Mouse (Mus musculus): Measurements from ENCODE around the gene Apoe. TPM values are rescaled to one million over a fixed set of nuclear protein-coding genes. Genes with fewer than 3 reads are reported as not detected.

Apoe gene
- total and polyA plus RNA-seq, 3 experiments = 6.2 to 16.7 (median 10.0) TPM

GRCm38 (mm10) chr7:19677872-19678271, 21.1 kb downstream of the Apoe start, which contains the start of gene Apoc2:
Apoc2 (minus strand) TSS chr7:19677941.
- in situ Hi-C loops (cut with MboI; ENCODE audit: low pct_ligation_motif_present, low pct_unique_long_range_greater_than_20kb, low sequenced_read_pairs) = no loop called here

DNA sequence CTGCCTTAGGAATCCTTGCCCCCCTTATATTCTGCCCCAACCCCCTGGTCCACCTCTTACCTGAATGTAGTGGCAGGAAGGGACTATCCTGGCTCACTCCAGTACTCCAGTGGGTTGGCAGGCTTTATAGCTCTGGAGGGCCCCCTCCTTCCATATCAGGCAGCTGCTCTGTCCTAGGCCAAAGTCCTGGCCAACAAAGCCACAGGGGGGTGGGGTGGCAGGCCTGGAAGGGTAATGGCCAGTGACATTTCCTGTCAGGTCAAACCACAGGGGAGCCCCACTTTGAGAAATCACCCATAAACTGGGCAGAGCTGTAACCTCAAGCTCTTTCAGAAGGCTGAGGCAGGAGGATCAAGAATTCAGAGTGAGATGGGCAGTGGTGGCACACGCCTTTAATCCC, 22.3 kb downstream of the Apoe start:
- H3K27me3 ChIP-seq (replicated peaks) = peaks cover 3% of the 10 kb centered on the region
- DNase-seq (ENCODE audit: extremely low read depth) = no peak
- H3K27ac ChIP-seq (ENCODE audit: insufficient read depth, low read depth) = no peak overlapping the region
- no peak overlapping the region for H3K9ac ChIP-seq (ENCODE audit: insufficient read depth, low read depth)
- no peaks in the 10 kb centered on the region for H3K79me2 ChIP-seq (replicated peaks; ENCODE audit: control insufficient read depth, extremely low read depth, insufficient read depth, poor library complexity, severe bottlenecking)
- TF ChIP-seq MAX (IDR thresholded peaks at IDR 0.05; ENCODE audit: low read length) (no peak), ETS1 (conservative IDR thresholded peaks at IDR 0.05; ENCODE audit: low read depth, low read length) (no peak), HCFC1 (IDR thresholded peaks at IDR 0.05; ENCODE audit: low read depth, low read length) (no peak), SMC3 (IDR thresholded peaks at IDR 0.05; ENCODE audit: low read depth, low read length) (no peak), MEF2A (IDR thresholded peaks at IDR 0.05; ENCODE audit: borderline replicate concordance, low read depth, low read length) (no peak), E2F4 (IDR thresholded peaks at IDR 0.05; ENCODE audit: insufficient replicate concordance, low read depth, low read length) (no peak), IRF4 (IDR thresholded peaks at IDR 0.05; ENCODE audit: low read depth, low read length) (no peak), MAFK (IDR thresholded peaks at IDR 0.05; ENCODE audit: insufficient replicate concordance, low read length) (no peak), UBTF (IDR thresholded peaks at IDR 0.05; ENCODE audit: low read depth, low read length) (no peak), ZMIZ1 (IDR thresholded peaks at IDR 0.05; ENCODE audit: low read depth, low read length) (no peak), PAX5 (IDR thresholded peaks at IDR 0.05; ENCODE audit: low read length) (no peak), CTCF (conservative IDR thresholded peaks at IDR 0.05 in 1 of 2, IDR thresholded peaks at IDR 0.05 in 1 of 2; ENCODE audit: low read depth in 2 of 2, low read length in 2 of 2) (no peak), USF1 (IDR thresholded peaks at IDR 0.05; ENCODE audit: low read depth, low read length) (no peak)
- H3K4me2 ChIP-seq (ENCODE audit: insufficient read depth, low read depth, poor library complexity, severe bottlenecking) = no peak overlapping the region
- in situ Hi-C loops (cut with MboI; ENCODE audit: low pct_ligation_motif_present, low pct_unique_long_range_greater_than_20kb, low sequenced_read_pairs) = no loop called here
- H3K9me3 ChIP-seq (replicated peaks; ENCODE audit: low read length) = no peaks in the 10 kb centered on the region
- H3K4me1 ChIP-seq (ENCODE audit: control insufficient read depth in 1 of 2, insufficient read depth in 2 of 2) = no peaks in the 10 kb centered on the region
- no peak overlapping the region for H3K4me3 ChIP-seq (replicated peaks in 1 of 3; ENCODE audit: low read depth in 2 of 3, low read length in 2 of 3, poor library complexity in 1 of 3)
- H3K36me3 ChIP-seq (replicated peaks in 1 of 2; ENCODE audit: control insufficient read depth in 1 of 2, insufficient read depth in 1 of 2, low read length in 1 of 2) = no peaks in the 10 kb centered on the region
- dilution Hi-C loops (cut with MboI; ENCODE audit: extremely low pct_ligation_motif_present, extremely low pct_unique_long_range_greater_than_20kb, low sequenced_read_pairs) = no loop called here

More at GRCm38 (mm10) chr7:19677872-19678271, 21.1 kb downstream of the Apoe start, which contains the start of gene Apoc2:
- no peak for TF ChIP-seq MYC (IDR thresholded peaks at IDR 0.05; ENCODE audit: low read depth, low read length)
- no peaks in the 10 kb centered on the region for H3K79me2 ChIP-seq (replicated peaks; ENCODE audit: control insufficient read depth, extremely low read depth, insufficient read depth, poor library complexity, severe bottlenecking)
- H3K27ac ChIP-seq (ENCODE audit: insufficient read depth, low read depth) = no peak within 1 kb of the TSS
- H3K36me3 ChIP-seq (replicated peaks in 1 of 2; ENCODE audit: control insufficient read depth in 1 of 2, insufficient read depth in 1 of 2, low read length in 1 of 2) = no peaks in the 10 kb centered on the region
- H3K4me3 ChIP-seq (replicated peaks in 1 of 3; ENCODE audit: low read depth in 2 of 3, low read length in 2 of 3, poor library complexity in 1 of 3) = no peak within 1 kb of the TSS
- H3K9ac ChIP-seq (ENCODE audit: insufficient read depth, low read depth) = no peak within 1 kb of the TSS
- H3K9me3 ChIP-seq (replicated peaks; ENCODE audit: low read length) = no peaks in the 10 kb centered on the region
- DNase-seq (ENCODE audit: extremely low read depth) = no peak
- peaks cover 3% of the 10 kb centered on the region for H3K27me3 ChIP-seq (replicated peaks)
- no peak within 1 kb of the TSS for H3K4me2 ChIP-seq (ENCODE audit: insufficient read depth, low read depth, poor library complexity, severe bottlenecking)
- H3K4me1 ChIP-seq (ENCODE audit: control insufficient read depth in 1 of 2, insufficient read depth in 2 of 2) = peaks cover 0 to 2% of the 10 kb centered on the region in 2 experiments; a peak in 1 of 4 replicates
- dilution Hi-C loops (cut with MboI; ENCODE audit: extremely low pct_ligation_motif_present, extremely low pct_unique_long_range_greater_than_20kb, low sequenced_read_pairs) = no loop called here

DNA sequence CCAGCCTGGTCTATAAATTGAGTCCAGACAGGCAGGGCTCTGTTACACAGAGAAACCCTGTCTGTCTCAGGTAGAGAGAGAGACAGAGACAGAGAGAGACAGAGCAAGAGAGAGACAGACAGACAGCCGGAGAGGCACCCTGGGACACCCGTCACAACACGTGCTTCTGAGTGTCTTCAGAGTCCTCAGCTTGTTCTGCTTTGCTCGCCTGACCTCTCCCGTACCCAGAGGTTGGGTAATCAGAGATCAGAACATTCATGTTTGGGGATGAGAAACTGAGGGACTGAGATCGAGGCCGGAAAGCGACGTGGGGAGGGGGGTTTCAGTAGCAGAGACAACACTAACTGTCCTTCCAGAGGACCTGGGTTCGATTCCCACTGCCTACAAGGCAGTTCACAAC, 23.2 kb downstream of the Apoe start:
- H3K79me2 ChIP-seq (replicated peaks; ENCODE audit: control insufficient read depth, extremely low read depth, insufficient read depth, poor library complexity, severe bottlenecking) = no peaks in the 10 kb centered on the region
- DNase-seq (ENCODE audit: extremely low read depth) = no peak
- no peaks in the 10 kb centered on the region for H3K36me3 ChIP-seq (replicated peaks in 1 of 2; ENCODE audit: control insufficient read depth in 1 of 2, insufficient read depth in 1 of 2, low read length in 1 of 2)
- no peak overlapping the region for H3K4me2 ChIP-seq (ENCODE audit: insufficient read depth, low read depth, poor library complexity, severe bottlenecking)
- no peak overlapping the region for H3K4me3 ChIP-seq (replicated peaks in 1 of 3; ENCODE audit: low read depth in 2 of 3, low read length in 2 of 3, poor library complexity in 1 of 3)
- no peaks in the 10 kb centered on the region for H3K4me1 ChIP-seq (ENCODE audit: control insufficient read depth in 1 of 2, insufficient read depth in 2 of 2)
- no peak for TF ChIP-seq KAT2A (IDR thresholded peaks at IDR 0.05; ENCODE audit: insufficient replicate concordance, low read length)
- TF ChIP-seq NRF1 (IDR thresholded peaks at IDR 0.05; ENCODE audit: low read depth, low read length) = no peak
- TF ChIP-seq CHD2 (IDR thresholded peaks at IDR 0.05; ENCODE audit: low read length) = no peak
- no peak for TF ChIP-seq HCFC1 (IDR thresholded peaks at IDR 0.05; ENCODE audit: low read depth, low read length)
- no peak for TF ChIP-seq JUN (IDR thresholded peaks at IDR 0.05; ENCODE audit: insufficient read depth, low read depth, low read length)
- no peak for TF ChIP-seq ZMIZ1 (IDR thresholded peaks at IDR 0.05; ENCODE audit: low read depth, low read length)
- TF ChIP-seq MYC (IDR thresholded peaks at IDR 0.05; ENCODE audit: low read depth, low read length) = no peak
- TF ChIP-seq ZKSCAN1 (IDR thresholded peaks at IDR 0.05; ENCODE audit: borderline replicate concordance, low read depth, low read length) = no peak
- no peak for TF ChIP-seq ETS1 (conservative IDR thresholded peaks at IDR 0.05; ENCODE audit: low read depth, low read length)
- TF ChIP-seq UBTF (IDR thresholded peaks at IDR 0.05; ENCODE audit: low read depth, low read length) = no peak
- no peak for TF ChIP-seq MAFK (IDR thresholded peaks at IDR 0.05; ENCODE audit: insufficient replicate concordance, low read length)
- TF ChIP-seq RAD21 (IDR thresholded peaks at IDR 0.05; ENCODE audit: low read depth, low read length) = no peak
- TF ChIP-seq NELFE (IDR thresholded peaks at IDR 0.05; ENCODE audit: low read depth, low read length) = no peak
- TF ChIP-seq SMC3 (IDR thresholded peaks at IDR 0.05; ENCODE audit: low read depth, low read length) = no peak
- TF ChIP-seq JUND (conservative IDR thresholded peaks at IDR 0.05; ENCODE audit: low read depth, low read length) = no peak
- TF ChIP-seq MEF2A (IDR thresholded peaks at IDR 0.05; ENCODE audit: borderline replicate concordance, low read depth, low read length) = no peak
- TF ChIP-seq GABPA (IDR thresholded peaks at IDR 0.05; ENCODE audit: insufficient replicate concordance, low read depth, low read length) = no peak
- no peak overlapping the region for H3K27ac ChIP-seq (ENCODE audit: insufficient read depth, low read depth)
- dilution Hi-C loops (cut with MboI; ENCODE audit: extremely low pct_ligation_motif_present, extremely low pct_unique_long_range_greater_than_20kb, low sequenced_read_pairs) (no loop called here), in situ Hi-C loops (cut with MboI; ENCODE audit: low pct_ligation_motif_present, low pct_unique_long_range_greater_than_20kb, low sequenced_read_pairs) (no loop called here)
- no peaks in the 10 kb centered on the region for H3K9me3 ChIP-seq (replicated peaks; ENCODE audit: low read length)
- H3K9ac ChIP-seq (ENCODE audit: insufficient read depth, low read depth) = no peak overlapping the region
- peaks cover 3% of the 10 kb centered on the region for H3K27me3 ChIP-seq (replicated peaks)
